21 mouse cellular contexts compared by ENCODE assay signal in the genomic region with DNA sequence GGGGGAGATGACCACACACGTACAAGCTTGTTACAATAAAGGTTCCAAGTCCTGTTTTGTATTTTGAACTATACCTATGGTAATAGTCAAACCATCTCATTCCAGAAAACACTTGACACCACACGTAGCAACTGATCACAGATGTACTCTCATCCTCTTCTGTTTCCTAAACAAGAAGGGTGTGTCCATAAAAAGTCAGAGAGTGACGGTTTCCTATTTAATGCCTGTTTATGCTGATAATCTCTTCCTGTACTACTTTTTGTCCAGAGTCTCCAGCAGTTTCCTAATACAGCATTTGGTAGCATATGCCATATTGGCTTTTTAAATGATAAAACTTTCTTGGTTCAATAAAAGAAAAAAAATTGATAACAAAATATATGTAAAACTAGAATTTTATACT. TPM values are rescaled to one million over a fixed set of nuclear protein-coding genes. Genes with fewer than 3 reads are reported as not detected.
DNase-seq lines count a peak whose midpoint lies in the region; ATAC-seq and TF ChIP-seq lines count a peak whose summit lies in the region.
"Had no signal": no experiment of that assay in that cellular context is flagged by ENCODE, and none has a peak within 500 bp of the region (broad histone marks: within the 10 kb centered on the region; RNA-seq: fewer than 3 reads in every experiment).

No protein-coding gene starts in this region.

- H3K27me3 ChIP-seq in heart, embryonic 13.5 days (replicated peaks): no peaks in the 10 kb centered on the region
- H3K27me3 ChIP-seq in liver, embryonic 12.5 days (replicated peaks): no peaks in the 10 kb centered on the region
- H3K27me3 ChIP-seq in liver, postnatal 0 days (ENCODE audit: insufficient read depth, low read length): no peaks in the 10 kb centered on the region
- H3K27me3 ChIP-seq: embryonic facial prominence, embryonic 13.5 days; forebrain, embryonic 15.5 days; hindbrain, embryonic 13.5 days; megakaryocyte, embryonic 14.5 days; midbrain, embryonic 13.5 days; neural tube, embryonic 13.5 days had no signal

- no peak overlapping the region for H3K9ac ChIP-seq in heart, embryonic 13.5 days
- H3K9ac ChIP-seq in liver, embryonic 12.5 days: no peak overlapping the region
- H3K9ac ChIP-seq in liver, postnatal 0 days (replicated peaks): no peak overlapping the region
- H3K9ac ChIP-seq: embryonic facial prominence, embryonic 13.5 days; forebrain, embryonic 15.5 days; hindbrain, embryonic 13.5 days; midbrain, embryonic 13.5 days; neural tube, embryonic 13.5 days had no signal

- TF ChIP-seq CTCF in liver, postnatal 0 days (IDR thresholded peaks at IDR 0.05; ENCODE audit: low read depth): no peak
- no peak for TF ChIP-seq CTCF in layer of hippocampus, adult 2 months (conservative IDR thresholded peaks at IDR 0.05)

- TF ChIP-seq EP300 in liver, postnatal 0 days (IDR thresholded peaks at IDR 0.05; ENCODE audit: low read depth): peak; percentile 72

- ATAC-seq in heart, embryonic 13.5 days (ENCODE audit: extremely low read depth, insufficient number of reproducible peaks, low FRiP score, low TSS enrichment): no peak
- peak; percentile 62 for ATAC-seq in liver, embryonic 12.5 days
- ATAC-seq in liver, postnatal 0 days: no peak
- ATAC-seq: activated CD4-positive, CD25-positive, alpha-beta regulatory T cell, adult 4 months; forebrain, embryonic 15.5 days; midbrain, embryonic 13.5 days had no signal

- 75% methylated on average over 3 of the region's 3 CpGs for WGBS in heart, embryonic 13.5 days
- 48% methylated on average over 3 of the region's 3 CpGs for WGBS in liver, embryonic 12.5 days (ENCODE audit: insufficient replicate concordance)
- WGBS in liver, postnatal 0 days (ENCODE audit: insufficient replicate concordance): 49% methylated on average over 3 of the region's 3 CpGs

- peaks cover 88% of the 10 kb centered on the region for H3K36me3 ChIP-seq in heart, embryonic 13.5 days
- peaks cover 92% of the 10 kb centered on the region for H3K36me3 ChIP-seq in liver, embryonic 12.5 days
- H3K36me3 ChIP-seq in liver, postnatal 0 days (replicated peaks; ENCODE audit: insufficient read depth, low read length): peaks cover 71% of the 10 kb centered on the region

- peaks cover 27% of the 10 kb centered on the region for H3K4me1 ChIP-seq in heart, embryonic 13.5 days
- H3K4me1 ChIP-seq in liver, embryonic 12.5 days: peaks cover 16% of the 10 kb centered on the region
- 0 out of 2 replicates have a peak, but pooled peaks cover 2% of the 10 kb centered on the region for H3K4me1 ChIP-seq in liver, postnatal 0 days (ENCODE audit: insufficient read depth)
- H3K4me1 ChIP-seq: embryonic facial prominence, embryonic 13.5 days; forebrain, embryonic 15.5 days; hindbrain, embryonic 13.5 days; midbrain, embryonic 13.5 days; neural tube, embryonic 13.5 days had no signal

- no peak overlapping the region for H3K4me3 ChIP-seq in heart, embryonic 13.5 days
- H3K4me3 ChIP-seq in liver, embryonic 12.5 days: no peak overlapping the region
- no peak overlapping the region for H3K4me3 ChIP-seq in liver, postnatal 0 days (ENCODE audit: low read depth, low read length)
- no peak overlapping the region for H3K4me3 ChIP-seq in layer of hippocampus, adult 2 months
- H3K4me3 ChIP-seq: embryonic facial prominence, embryonic 13.5 days; forebrain, embryonic 10.5 days; forebrain, embryonic 15.5 days; hindbrain, embryonic 13.5 days; megakaryocyte, embryonic 14.5 days; midbrain, embryonic 13.5 days; neural tube, embryonic 13.5 days had no signal

- H3K27ac ChIP-seq in heart, embryonic 13.5 days (replicated peaks): 0 out of 2 replicates have a peak overlapping the region, but pooled peaks have one; percentile 4
- H3K27ac ChIP-seq in liver, embryonic 12.5 days: no peak overlapping the region
- no peak overlapping the region for H3K27ac ChIP-seq in liver, postnatal 0 days (ENCODE audit: low read depth)
- no peak overlapping the region for H3K27ac ChIP-seq in layer of hippocampus, adult 2 months
- H3K27ac ChIP-seq: embryonic facial prominence, embryonic 13.5 days; forebrain, embryonic 10.5 days; forebrain, embryonic 15.5 days; hindbrain, embryonic 13.5 days; midbrain, embryonic 13.5 days; neural tube, embryonic 13.5 days had no signal

- no peak overlapping the region for H3K4me2 ChIP-seq in heart, embryonic 13.5 days
- H3K4me2 ChIP-seq in liver, embryonic 12.5 days: no peak overlapping the region
- H3K4me2 ChIP-seq in liver, postnatal 0 days (ENCODE audit: low read depth, low read length): no peak overlapping the region
- H3K4me2 ChIP-seq: embryonic facial prominence, embryonic 13.5 days; forebrain, embryonic 15.5 days; heart, embryonic 11.5 days; hindbrain, embryonic 13.5 days; midbrain, embryonic 13.5 days; neural tube, embryonic 13.5 days had no signal

- no peak for DNase-seq in heart, adult 18-20 months
- DNase-seq in ES-CJ7 (ENCODE audit: low read depth, low spot score): peak; percentile 17
- DNase-seq in liver, postnatal 0 days: no peak
- DNase-seq in frontal cortex, postnatal 10 days (ENCODE audit: low spot score in 2 of 2): no peak
- no peak for DNase-seq in layer of hippocampus, adult 2 months (ENCODE audit: low spot score in 2 of 2)
- DNase-seq: adrenal gland, adult 2 months; cerebellum, adult 18-20 months; gastrocnemius, postnatal 14 days; layer of hippocampus, adult 9-11 months; thymus, postnatal 4 days had no signal

- H3K9me3 ChIP-seq in heart, embryonic 13.5 days: no peaks in the 10 kb centered on the region
- H3K9me3 ChIP-seq in liver, embryonic 12.5 days (replicated peaks): no peaks in the 10 kb centered on the region
- no peaks in the 10 kb centered on the region for H3K9me3 ChIP-seq in liver, postnatal 0 days (ENCODE audit: low read length)
- H3K9me3 ChIP-seq: embryonic facial prominence, embryonic 13.5 days; forebrain, embryonic 10.5 days; forebrain, embryonic 15.5 days; hindbrain, embryonic 13.5 days; megakaryocyte, embryonic 14.5 days; midbrain, embryonic 13.5 days; neural tube, embryonic 13.5 days had no signal

RNA-seq across cellular contexts. Expression of a gene that starts 21.2 kb away (rescaled TPM):
- polyA plus RNA-seq in heart, embryonic 13.5 days (2015; fragmentation: Nextera tagmentation; extraction: Ambion mirVana): 2.8 and 4.4 TPM in 2 replicates
- 10 to 100 TPM; 22.3 to 23.2 TPM for total RNA-seq in heart, adult 18-20 months (2021)
- polyA plus RNA-seq in liver, embryonic 12.5 days (2016; fragmentation: Nextera tagmentation; extraction: Ambion mirVana): 7.7 and 8.2 TPM in 2 replicates
- polyA plus RNA-seq in liver, postnatal 0 days (2015; fragmentation: Nextera tagmentation; extraction: Ambion mirVana): 3.4 and 3.6 TPM in 2 replicates
- total RNA-seq in layer of hippocampus, adult 2 months (2021): 10 to 100 TPM; 16.7 to 18.2 TPM
